In genomic region chr3:101506179-101506578, GRCm38 (mm10) we compare ENCODE assay signal across 8 mouse cellular contexts.
A peak's percentile ranks its signal among the peaks of the same experiment; 100 is the strongest.
DNase-seq lines count a peak whose midpoint lies in the region; ATAC-seq lines count a peak whose summit lies in the region.

No protein-coding gene starts in this region.

- H3K36me3 ChIP-seq in hindbrain, embryonic 14.5 days (replicated peaks; ENCODE audit: control insufficient read depth, insufficient read depth): no peaks in the 10 kb centered on the region

- no peak overlapping the region for H3K9ac ChIP-seq in hindbrain, embryonic 14.5 days

- peak; percentile 88 for ATAC-seq in hindbrain, embryonic 14.5 days (ENCODE audit: low FRiP score)

- H3K27me3 ChIP-seq in hindbrain, embryonic 14.5 days (ENCODE audit: control insufficient read depth, insufficient read depth, low read length): no peaks in the 10 kb centered on the region

- peaks cover 11% of the 10 kb centered on the region; the same call in 1 of the 2 replicates for H3K4me1 ChIP-seq in hindbrain, embryonic 14.5 days (replicated peaks; ENCODE audit: control insufficient read depth, insufficient read depth, low read length)

- no peak overlapping the region for H3K4me3 ChIP-seq in hindbrain, embryonic 14.5 days (replicated peaks; ENCODE audit: low read length)

- H3K27ac ChIP-seq in hindbrain, embryonic 14.5 days: no peak overlapping the region

- no peaks in the 10 kb centered on the region for H3K9me3 ChIP-seq in hindbrain, embryonic 14.5 days (ENCODE audit: control insufficient read depth, low read length)

- 14% methylated on average over 5 of the region's 5 CpGs for WGBS in hindbrain, embryonic 14.5 days

- peak; percentile 70 for DNase-seq in WW6 (ENCODE audit: low read depth, low spot score)
- peak; percentile 90 for DNase-seq in cerebellum, postnatal 36 days
- DNase-seq in frontal cortex, postnatal 36 days (ENCODE audit: low spot score in 2 of 2): peak; percentile 79 to 85
- peak; percentile 86 for DNase-seq in hindbrain, embryonic 14.5 days (ENCODE audit: low spot score)
- DNase-seq in layer of hippocampus, postnatal 36 days: peak; percentile 77 to 79
- peak; percentile 93 for DNase-seq in lung, postnatal 14 days
- DNase-seq in retina, postnatal 7 days (ENCODE audit: low read depth, low spot score): peak; percentile 82
- DNase-seq in urinary bladder, adult 2 months (ENCODE audit: low spot score): peak; percentile 63

- no peak overlapping the region for H3K4me2 ChIP-seq in hindbrain, embryonic 14.5 days (replicated peaks)
